Mouse (Mus musculus) stomach, postnatal 0 days (tissue): ENCODE data around the gene Il33.

Source experiments
- CTCF ChIP-seq: IDR thresholded peaks from 2 replicates; pipeline ENCODE4 v1.5.1; 2016; ENCODE audit warnings: antibody characterized with exemption, low read depth, mild to moderate bottlenecking, moderate library complexity
- EP300 ChIP-seq: optimal IDR thresholded peaks from 2 replicates; pipeline ENCODE3; 2016; ENCODE audit warnings: antibody characterized with exemption

GRCm38 (mm10) chr19:29947891-29948801, 23.2 kb downstream of the Il33 start:
- TF ChIP-seq CTCF: peak; percentile 84
- TF ChIP-seq EP300: no peak
